Mouse (Mus musculus) MEL (cell line): ENCODE measurements at regions not wholly inside any gene's neighbourhood (a gene's known extent, or its start where the extent isn't known, plus 50 kb on each side); places are given as distances from the start of the nearest gene placed in this dataset.

Source experiments
- CTCF ChIP-seq, 3 experiments: IDR thresholded peaks in 2 of 3; conservative IDR thresholded peaks in 1 of 3; 2 replicates each; pipeline ENCODE4 v1.5.1; 2011 to 2012; ENCODE audit warnings: low read length in 3 of 3, low read depth in 2 of 3, mild to moderate bottlenecking in 2 of 3, improper control_type of control experiment in 1 of 3, inconsistent platforms in 1 of 3, mixed read lengths in 1 of 3, moderate library complexity in 1 of 3; ENCODE audit not compliant: control insufficient read depth in 1 of 3, insufficient read depth in 1 of 3, poor library complexity in 1 of 3, severe bottlenecking in 1 of 3
- E2F4 ChIP-seq: IDR thresholded peaks from 2 replicates; pipeline ENCODE4 v1.6.1; 2011; ENCODE audit warnings: low read depth, low read length, improper control_type of control experiment, borderline replicate concordance
- GATA1 ChIP-seq: IDR thresholded peaks from 2 replicates; pipeline ENCODE4 v1.6.1; 2011; ENCODE audit warnings: low read depth, low read length, improper control_type of control experiment
- HCFC1 ChIP-seq: IDR thresholded peaks from 2 replicates; pipeline ENCODE4 v1.6.1; 2012; ENCODE audit warnings: low read depth, mild to moderate bottlenecking, inconsistent platforms, low read length, improper control_type of control experiment, moderate library complexity
- MAX ChIP-seq: IDR thresholded peaks from 2 replicates; pipeline ENCODE4 v1.6.1; 2011; ENCODE audit warnings: low read length, improper control_type of control experiment
- NRF1 ChIP-seq: IDR thresholded peaks from 2 replicates; pipeline ENCODE4 v1.6.1; 2014; ENCODE audit warnings: low read depth, mild to moderate bottlenecking, inconsistent platforms, low read length, improper control_type of control experiment, moderate library complexity; ENCODE audit not compliant: poor library complexity, insufficient read depth, severe bottlenecking
- POLR2A ChIP-seq, 2 experiments: IDR thresholded peaks; 2 replicates each; pipeline ENCODE4 v1.6.1; 2011 to 2012; ENCODE audit warnings: low read length in 2 of 2, mild to moderate bottlenecking in 2 of 2, control low read depth in 1 of 2, improper control_type of control experiment in 1 of 2, low read depth in 1 of 2, moderate library complexity in 1 of 2; ENCODE audit not compliant: control insufficient read depth in 1 of 2, insufficient read depth in 1 of 2, poor library complexity in 1 of 2
- TCF12 ChIP-seq: IDR thresholded peaks from 2 replicates; pipeline ENCODE4 v1.6.1; 2014; ENCODE audit warnings: low read depth, mild to moderate bottlenecking, inconsistent platforms, low read length, improper control_type of control experiment, moderate library complexity
- USF1 ChIP-seq: IDR thresholded peaks from 2 replicates; pipeline ENCODE4 v1.6.1; 2014; ENCODE audit warnings: low read depth, mild to moderate bottlenecking, inconsistent platforms, low read length, improper control_type of control experiment, moderate library complexity
- ZKSCAN1 ChIP-seq: IDR thresholded peaks from 2 replicates; pipeline ENCODE4 v1.6.1; 2012; ENCODE audit warnings: low read depth, mild to moderate bottlenecking, inconsistent platforms, low read length, improper control_type of control experiment, moderate library complexity
- ZMIZ1 ChIP-seq: IDR thresholded peaks from 2 replicates; pipeline ENCODE4 v1.6.1; 2012; ENCODE audit warnings: low read depth, mild to moderate bottlenecking, inconsistent platforms, low read length, improper control_type of control experiment, moderate library complexity

DNA sequence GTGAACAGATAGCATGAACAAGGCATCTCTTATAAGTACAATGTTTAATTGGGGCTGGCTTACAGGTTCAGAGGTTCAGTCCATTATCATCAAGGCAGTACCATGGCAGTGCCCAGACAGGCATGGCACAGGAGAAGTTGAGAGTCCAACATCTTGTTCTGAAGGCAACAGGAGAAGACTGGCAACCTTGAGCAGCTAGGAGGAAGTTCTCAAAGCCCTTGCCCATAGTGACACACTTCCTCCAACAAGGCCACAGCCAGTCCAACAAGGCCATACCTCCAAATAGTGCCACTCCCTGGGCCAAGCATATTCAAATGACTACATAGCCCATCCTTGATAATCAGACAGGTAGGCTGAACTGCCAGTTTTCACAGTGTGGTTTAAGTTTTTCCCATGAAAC, 281.2 kb downstream of the Bcl11a start:
- no peak for TF ChIP-seq ZMIZ1
- no peak for TF ChIP-seq CTCF (IDR thresholded peaks at IDR 0.05 in 2 of 3, conservative IDR thresholded peaks at IDR 0.05 in 1 of 3; ENCODE audit: control insufficient read depth in 1 of 3, insufficient read depth in 1 of 3, low read depth in 2 of 3, low read length in 3 of 3, poor library complexity in 1 of 3, severe bottlenecking in 1 of 3)
- TF ChIP-seq MAX: no peak
- no peak for TF ChIP-seq NRF1
- no peak for TF ChIP-seq POLR2A (IDR thresholded peaks at IDR 0.05; ENCODE audit: control insufficient read depth in 1 of 2, insufficient read depth in 1 of 2, low read depth in 1 of 2, low read length in 2 of 2, poor library complexity in 1 of 2)
- no peak for TF ChIP-seq E2F4
- no peak for TF ChIP-seq HCFC1
- TF ChIP-seq TCF12: no peak
- no peak for TF ChIP-seq ZKSCAN1
- no peak for TF ChIP-seq USF1
- TF ChIP-seq GATA1: no peak
